Mouse (Mus musculus) limb, embryonic 10.5 days (tissue): ENCODE measurements around the gene Prss47. TPM values are rescaled to one million over a fixed set of nuclear protein-coding genes. Genes with fewer than 3 reads are reported as not detected.

Experiments
- DNase-seq: peaks from one replicate; pipeline ENCODE4 v3.0.0-alpha.2; 2017; ENCODE audit warnings: low spot score
- H3K27ac ChIP-seq: fragments of 300-500 bp; sonication (generic); 2 replicates; pipeline ENCODE4 v1.5.1; 2016; ENCODE audit warnings: mild to moderate bottlenecking
- H3K27me3 ChIP-seq: fragments of 300-500 bp; sonication (generic); 2 replicates; pipeline ENCODE4 v1.6.1; 2016; ENCODE audit warnings: low read depth, mild to moderate bottlenecking; ENCODE audit not compliant: poor library complexity, severe bottlenecking
- H3K36me3 ChIP-seq: fragments of 300-500 bp; sonication (generic); 2 replicates; pipeline ENCODE4 v1.6.1; 2016; ENCODE audit warnings: mild to moderate bottlenecking, moderate library complexity
- H3K4me1 ChIP-seq: fragments of 300-500 bp; sonication (generic); 2 replicates; pipeline ENCODE4 v1.6.1; 2016
- H3K4me3 ChIP-seq: fragments of 300-500 bp; sonication (generic); 2 replicates; pipeline ENCODE4 v1.5.1; 2016; ENCODE audit warnings: mild to moderate bottlenecking, moderate library complexity
- H3K9me3 ChIP-seq: fragments of 300-500 bp; sonication (generic); replicated peaks from 2 replicates; pipeline ENCODE4 v1.6.1; 2016; ENCODE audit warnings: mild to moderate bottlenecking
- WGBS: fragments of 180-500 bp; shearing (Covaris S2); methylation state at CpG from one replicate; pipeline ENCODE4 v1.1.7; 2016; 5-methylcytosine and 5-hydroxymethylcytosine counted together
- polyA plus RNA-seq: library from polyadenylated mRNA; unstranded; fragments of >200 nt; fragmentation: Nextera tagmentation; extraction: Ambion mirVana; gene quantifications from 2 replicates; pipeline ENCODE4 v1.2.1, GENCODE M21; 2016

The Prss47 gene
- not detected in 2 replicates for polyA plus RNA-seq

- H3K4me1 ChIP-seq: no peaks in the 10 kb centered on the region
- DNase-seq: no peak
- no peaks in the 10 kb centered on the region for H3K36me3 ChIP-seq
- H3K27ac ChIP-seq: no peak within 1 kb of the TSS
- H3K9me3 ChIP-seq: no peaks in the 10 kb centered on the region
- H3K27me3 ChIP-seq: no peaks in the 10 kb centered on the region
- H3K4me3 ChIP-seq: no peak within 1 kb of the TSS
- 89% methylated on average over 9 of the region's 9 CpGs for WGBS
Measured at GRCm38 (mm10) chr13:65052660-65053059, at the start of gene Prss47. Gene Prss47, minus strand, starts transcription at chr13:65052760.

GRCm38 (mm10) chr13:65101232-65101631 is 48.7 kb upstream of the Prss47 start:
- H3K4me3 ChIP-seq: no peak overlapping the region
- no peak for DNase-seq
- 96% methylated on average over 3 of the region's 3 CpGs for WGBS
- H3K27me3 ChIP-seq: no peaks in the 10 kb centered on the region
- H3K9me3 ChIP-seq: no peaks in the 10 kb centered on the region; the same call in 1 of the 2 replicates
- H3K36me3 ChIP-seq: peaks cover 20% of the 10 kb centered on the region
- no peaks in the 10 kb centered on the region for H3K4me1 ChIP-seq
- no peak overlapping the region for H3K27ac ChIP-seq

GRCm38 (mm10) chr13:65100678-65101077 is 48.1 kb upstream of the Prss47 start:
- Histone ChIP-seq H3K4me3 (no peak overlapping the region), H3K27ac (no peak overlapping the region), H3K4me1 (no peaks in the 10 kb centered on the region), H3K36me3 (peaks cover 20% of the 10 kb centered on the region), H3K9me3 (no peaks in the 10 kb centered on the region; the same call in 1 of the 2 replicates), H3K27me3 (no peaks in the 10 kb centered on the region)
- WGBS: 96% methylated on average over 9 of the region's 9 CpGs
- DNase-seq: no peak

- H3K36me3 ChIP-seq: peaks cover 32% of the 10 kb centered on the region
- H3K27me3 ChIP-seq: no peaks in the 10 kb centered on the region
- H3K4me3 ChIP-seq: no peak overlapping the region
- no peak overlapping the region for H3K27ac ChIP-seq
- no peaks in the 10 kb centered on the region for H3K4me1 ChIP-seq
- H3K9me3 ChIP-seq: no peaks in the 10 kb centered on the region; the same call in 1 of the 2 replicates
- no peak for DNase-seq
Measured at GRCm38 (mm10) chr13:65097018-65097417, 44.5 kb upstream of the Prss47 start.

- H3K36me3 ChIP-seq: peaks cover 40% of the 10 kb centered on the region
- no peaks in the 10 kb centered on the region for H3K4me1 ChIP-seq
- no peaks in the 10 kb centered on the region; the same call in 1 of the 2 replicates for H3K9me3 ChIP-seq
- no peaks in the 10 kb centered on the region for H3K27me3 ChIP-seq
- WGBS: 93% methylated on average over 4 of the region's 4 CpGs
- H3K4me3 ChIP-seq: no peak overlapping the region
- no peak for DNase-seq
- H3K27ac ChIP-seq: no peak overlapping the region
Measured at GRCm38 (mm10) chr13:65095923-65096322, 43.4 kb upstream of the Prss47 start.

- no peaks in the 10 kb centered on the region for H3K27me3 ChIP-seq
- no peak for DNase-seq
- 94% methylated on average over 2 of the region's 2 CpGs for WGBS
- H3K36me3 ChIP-seq: peaks cover 49% of the 10 kb centered on the region
- H3K4me3 ChIP-seq: no peak overlapping the region
- no peaks in the 10 kb centered on the region for H3K9me3 ChIP-seq
- H3K4me1 ChIP-seq: no peaks in the 10 kb centered on the region
- no peak overlapping the region for H3K27ac ChIP-seq
Measured at GRCm38 (mm10) chr13:65069969-65070368, 17.4 kb upstream of the Prss47 start.

- WGBS: 55% methylated on average over 4 of the region's 4 CpGs
- Histone ChIP-seq H3K27me3 (no peaks in the 10 kb centered on the region), H3K27ac (no peak overlapping the region), H3K4me1 (no peaks in the 10 kb centered on the region), H3K4me3 (no peak overlapping the region), H3K36me3 (no peaks in the 10 kb centered on the region), H3K9me3 (no peaks in the 10 kb centered on the region)
- DNase-seq: no peak
Measured at GRCm38 (mm10) chr13:65035057-65035456, 17.5 kb downstream of the Prss47 start.

- Histone ChIP-seq H3K9me3 (no peaks in the 10 kb centered on the region), H3K27ac (no peak within 1 kb of the TSS), H3K36me3 (no peaks in the 10 kb centered on the region), H3K4me1 (no peaks in the 10 kb centered on the region), H3K4me3 (no peak within 1 kb of the TSS), H3K27me3 (no peaks in the 10 kb centered on the region)
- no peak for DNase-seq
Measured at GRCm38 (mm10) chr13:65032758-65033157, 19.8 kb downstream of the Prss47 start, which contains the start of gene Spata31d1c. Gene Spata31d1c, plus strand, starts transcription at chr13:65033058.

- no peaks in the 10 kb centered on the region for H3K36me3 ChIP-seq
- H3K27me3 ChIP-seq: no peaks in the 10 kb centered on the region
- H3K9me3 ChIP-seq: no peaks in the 10 kb centered on the region
- no peak overlapping the region for H3K4me3 ChIP-seq
- H3K27ac ChIP-seq: no peak overlapping the region
- no peak for DNase-seq
- H3K4me1 ChIP-seq: no peaks in the 10 kb centered on the region
- WGBS: 72% methylated on average over 4 of the region's 4 CpGs
Measured at GRCm38 (mm10) chr13:65011052-65011738, 41.4 kb downstream of the Prss47 start.

- H3K27ac ChIP-seq: no peak overlapping the region
- H3K36me3 ChIP-seq: no peaks in the 10 kb centered on the region
- 53% methylated on average over 1 of the region's 1 CpGs for WGBS
Measured at GRCm38 (mm10) chr13:65007971-65008370, 44.6 kb downstream of the Prss47 start.

GRCm38 (mm10) chr13:65006760-65007159 is 45.8 kb downstream of the Prss47 start:
- no peaks in the 10 kb centered on the region for H3K27me3 ChIP-seq
- no peaks in the 10 kb centered on the region for H3K4me1 ChIP-seq
- no peaks in the 10 kb centered on the region for H3K9me3 ChIP-seq
- H3K4me3 ChIP-seq: no peak overlapping the region
- WGBS: 82% methylated on average over 1 of the region's 1 CpGs
- H3K27ac ChIP-seq: no peak overlapping the region
- DNase-seq: no peak
- no peaks in the 10 kb centered on the region for H3K36me3 ChIP-seq

More at GRCm38 (mm10) chr13:65007971-65008370, 44.6 kb downstream of the Prss47 start:
- H3K27me3 ChIP-seq: no peaks in the 10 kb centered on the region
- no peaks in the 10 kb centered on the region for H3K9me3 ChIP-seq
- H3K4me3 ChIP-seq: no peak overlapping the region
- no peaks in the 10 kb centered on the region for H3K4me1 ChIP-seq
- no peak for DNase-seq

- Histone ChIP-seq H3K27me3 (no peaks in the 10 kb centered on the region), H3K9me3 (no peaks in the 10 kb centered on the region), H3K4me1 (no peaks in the 10 kb centered on the region), H3K4me3 (no peak overlapping the region), H3K27ac (no peak overlapping the region), H3K36me3 (no peaks in the 10 kb centered on the region)
- no peak for DNase-seq
Measured at GRCm38 (mm10) chr13:65005414-65005813, 47.1 kb downstream of the Prss47 start.
